Mouse (Mus musculus) lung, embryonic 14.5 days (tissue): ENCODE data around the gene Fam207a. TPM values are rescaled to one million over a fixed set of nuclear protein-coding genes. Genes with fewer than 3 reads are reported as not detected.

Experiments used
- ATAC-seq: fragments of 200-750 bp; cut with Nextera tagmentation; 2 replicates; pipeline ENCODE4 v1.8.0; 2017; ENCODE audit warnings: mild to moderate bottlenecking, moderate TSS enrichment, moderate library complexity; ENCODE audit not compliant: insufficient read depth
- DNase-seq: peaks from one replicate; pipeline ENCODE4 v3.0.0-alpha.2; 2015
- H3K27ac ChIP-seq: fragments of 300-500 bp; sonication (generic); 2 replicates; pipeline ENCODE4 v1.5.1; 2014; ENCODE audit warnings: low read depth, mild to moderate bottlenecking, moderate library complexity
- H3K27me3 ChIP-seq: fragments of 300-500 bp; sonication (generic); 2 replicates; pipeline ENCODE4 v1.6.1; 2014; ENCODE audit warnings: low read length, control low read depth; ENCODE audit not compliant: insufficient read depth
- H3K36me3 ChIP-seq: fragments of 300-500 bp; sonication (generic); 2 replicates; pipeline ENCODE4 v1.6.1; 2014; ENCODE audit warnings: control low read depth; ENCODE audit not compliant: insufficient read depth
- H3K4me1 ChIP-seq: fragments of 300-500 bp; sonication (generic); 2 replicates; pipeline ENCODE4 v1.6.1; 2014; ENCODE audit warnings: antibody characterized with exemption, control low read depth; ENCODE audit not compliant: insufficient read depth
- H3K4me2 ChIP-seq: fragments of 300-500 bp; sonication (generic); 2 replicates; pipeline ENCODE4 v1.6.1; 2014; ENCODE audit warnings: mild to moderate bottlenecking
- H3K4me3 ChIP-seq: fragments of 300-500 bp; sonication (generic); 2 replicates; pipeline ENCODE4 v1.5.1; 2014; ENCODE audit warnings: low read depth, low read length
- H3K9ac ChIP-seq: fragments of 300-500 bp; sonication (generic); 2 replicates; pipeline ENCODE4 v1.6.1; 2014
- H3K9me3 ChIP-seq: fragments of 300-500 bp; sonication (generic); 2 replicates; pipeline ENCODE4 v1.6.1; 2016; ENCODE audit warnings: low read depth, low read length, control low read depth
- CTCF ChIP-seq: IDR thresholded peaks from 2 replicates; pipeline ENCODE4 v1.5.1; 2016; ENCODE audit warnings: antibody characterized with exemption, low read depth
- WGBS: fragments of 180-500 bp; shearing (Covaris S2); extraction: QIAGEN DNeasy Blood & Tissue Kit; methylation state at CpG from one replicate; pipeline ENCODE4 v1.1.7; 2014; 5-methylcytosine and 5-hydroxymethylcytosine counted together
- polyA plus RNA-seq: library from polyadenylated mRNA; unstranded; fragments of >200 nt; fragmentation: Nextera tagmentation; extraction: Ambion mirVana; gene quantifications from 2 replicates; pipeline ENCODE4 v1.2.1, GENCODE M21; 2014

The Fam207a gene
- polyA plus RNA-seq, 1 experiment from 2014 or later = 43.8 TPM

DNA sequence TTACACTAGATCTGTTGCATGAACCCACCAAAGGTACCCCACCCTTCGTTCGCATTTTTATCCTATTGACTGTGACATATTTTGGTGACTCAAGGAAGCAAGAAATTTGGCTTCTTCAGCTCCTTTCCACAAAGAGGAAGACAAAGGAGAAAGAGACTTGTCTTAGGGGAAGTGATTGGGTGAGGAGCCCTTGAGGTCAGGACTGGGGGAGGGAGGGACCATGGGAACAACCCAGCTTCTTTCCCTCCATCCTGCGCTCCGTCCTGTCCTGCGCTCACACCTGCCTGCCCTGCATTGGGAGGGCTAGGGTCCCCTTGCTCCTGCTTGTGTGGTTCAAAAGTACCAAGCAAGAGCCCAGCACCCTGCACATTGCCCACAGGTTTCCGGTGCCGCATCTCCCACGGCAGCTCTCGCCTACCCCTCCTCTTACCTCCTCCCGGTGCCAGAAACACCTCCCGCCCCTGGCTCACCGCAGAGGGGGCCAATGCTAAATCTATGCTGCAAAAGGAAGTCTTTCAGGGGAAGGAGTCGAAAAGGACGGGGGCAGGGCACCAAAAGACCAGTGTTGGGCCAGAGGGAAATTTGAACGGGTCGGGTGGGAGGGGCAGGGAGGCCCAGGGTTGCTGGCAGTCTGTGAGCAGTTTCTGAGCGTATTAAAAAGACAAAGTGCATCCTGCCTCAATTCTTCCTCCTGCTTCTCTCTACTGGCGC lies 6.6 kb upstream of the Fam207a start:
- 0 out of 2 replicates have a peak, but pooled peaks cover 2% of the 10 kb centered on the region for H3K4me1 ChIP-seq
- peak overlapping the region; percentile 27; the same call in 1 of the 2 replicates for H3K9ac ChIP-seq
- 17% methylated on average over 18 of the region's 18 CpGs for WGBS
- H3K4me3 ChIP-seq = peak overlapping the region; percentile 16
- peak; percentile 21 for DNase-seq
- no peak for TF ChIP-seq CTCF
- H3K4me2 ChIP-seq = peak overlapping the region; percentile 58
- H3K27me3 ChIP-seq = no peaks in the 10 kb centered on the region
- H3K9me3 ChIP-seq = no peaks in the 10 kb centered on the region
- peak; percentile 42; the same call in 1 of the 2 replicates for ATAC-seq
- no peak overlapping the region for H3K27ac ChIP-seq
- H3K36me3 ChIP-seq = no peaks in the 10 kb centered on the region

GRCm38 (mm10) chr10:77520497-77520896 lies 4.9 kb upstream of the Fam207a start:
- TF ChIP-seq CTCF = no peak
- no peaks in the 10 kb centered on the region for H3K27me3 ChIP-seq
- peaks cover 8% of the 10 kb centered on the region; the same call in 1 of the 2 replicates for H3K4me1 ChIP-seq
- ATAC-seq (no peak), DNase-seq (no peak)
- H3K4me2 ChIP-seq = no peak overlapping the region
- 83% methylated on average over 5 of the region's 5 CpGs for WGBS
- H3K27ac ChIP-seq = no peak overlapping the region
- no peaks in the 10 kb centered on the region for H3K9me3 ChIP-seq
- no peak overlapping the region for H3K9ac ChIP-seq
- H3K36me3 ChIP-seq = no peaks in the 10 kb centered on the region
- no peak overlapping the region for H3K4me3 ChIP-seq

DNA sequence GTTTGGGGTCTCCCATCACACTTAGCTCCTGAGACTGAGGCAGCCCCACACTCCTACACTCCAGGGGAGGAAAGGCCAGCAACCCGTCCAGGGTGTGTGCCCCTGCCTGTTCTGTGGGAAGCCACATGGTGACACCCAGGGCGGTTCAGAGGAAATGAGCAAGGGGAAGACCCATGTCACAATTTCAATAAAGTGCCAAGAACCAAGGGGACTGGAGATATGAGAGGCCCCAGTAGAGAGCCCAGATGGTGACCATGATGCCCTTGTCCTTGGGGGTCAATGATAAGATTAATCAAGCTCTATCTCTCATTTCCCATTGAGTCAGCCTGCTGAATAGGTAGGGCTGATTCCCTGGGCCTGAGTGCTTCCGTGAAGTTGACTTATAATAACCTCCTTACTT lies 3.6 kb upstream of the Fam207a start:
- no peak for TF ChIP-seq CTCF
- Histone ChIP-seq H3K4me2 (no peak overlapping the region), H3K27me3 (no peaks in the 10 kb centered on the region), H3K4me1 (peaks cover 12% of the 10 kb centered on the region), H3K9me3 (no peaks in the 10 kb centered on the region), H3K36me3 (peaks cover 2% of the 10 kb centered on the region; the same call in 1 of the 2 replicates), H3K4me3 (no peak overlapping the region), H3K27ac (no peak overlapping the region), H3K9ac (no peak overlapping the region; the same call in 1 of the 2 replicates)
- WGBS = 70% methylated on average over 3 of the region's 3 CpGs
- DNase-seq (no peak), ATAC-seq (no peak)

DNA sequence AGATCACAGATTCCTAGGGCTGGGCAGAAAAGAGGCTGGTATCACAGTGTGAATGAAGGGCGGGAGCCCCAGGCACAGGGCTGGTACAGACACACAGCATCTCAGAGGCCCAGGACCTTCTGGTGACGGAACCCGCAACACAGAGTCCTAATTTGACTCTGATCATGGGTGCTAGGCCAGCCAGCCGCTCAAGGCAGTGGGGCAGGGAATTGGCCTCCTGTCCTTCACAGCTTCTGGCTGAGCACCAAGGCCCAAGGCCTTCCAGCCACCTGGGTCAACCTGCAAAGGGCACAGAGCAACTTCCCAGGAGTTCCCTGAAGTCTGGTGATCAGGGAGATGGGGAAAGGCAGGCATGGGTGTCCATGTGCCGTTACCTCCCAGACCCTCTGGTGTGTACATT lies 2.2 kb upstream of the Fam207a start:
- ATAC-seq (no peak), DNase-seq (no peak)
- no peak overlapping the region for H3K4me3 ChIP-seq
- no peak overlapping the region for H3K27ac ChIP-seq
- H3K4me1 ChIP-seq = peaks cover 12% of the 10 kb centered on the region
- no peak overlapping the region for H3K9ac ChIP-seq
- no peaks in the 10 kb centered on the region for H3K9me3 ChIP-seq
- WGBS = 91% methylated on average over 5 of the region's 5 CpGs
- H3K4me2 ChIP-seq = no peak overlapping the region
- TF ChIP-seq CTCF = no peak
- H3K27me3 ChIP-seq = no peaks in the 10 kb centered on the region
- H3K36me3 ChIP-seq = peaks cover 12% of the 10 kb centered on the region; the same call in 1 of the 2 replicates

DNA sequence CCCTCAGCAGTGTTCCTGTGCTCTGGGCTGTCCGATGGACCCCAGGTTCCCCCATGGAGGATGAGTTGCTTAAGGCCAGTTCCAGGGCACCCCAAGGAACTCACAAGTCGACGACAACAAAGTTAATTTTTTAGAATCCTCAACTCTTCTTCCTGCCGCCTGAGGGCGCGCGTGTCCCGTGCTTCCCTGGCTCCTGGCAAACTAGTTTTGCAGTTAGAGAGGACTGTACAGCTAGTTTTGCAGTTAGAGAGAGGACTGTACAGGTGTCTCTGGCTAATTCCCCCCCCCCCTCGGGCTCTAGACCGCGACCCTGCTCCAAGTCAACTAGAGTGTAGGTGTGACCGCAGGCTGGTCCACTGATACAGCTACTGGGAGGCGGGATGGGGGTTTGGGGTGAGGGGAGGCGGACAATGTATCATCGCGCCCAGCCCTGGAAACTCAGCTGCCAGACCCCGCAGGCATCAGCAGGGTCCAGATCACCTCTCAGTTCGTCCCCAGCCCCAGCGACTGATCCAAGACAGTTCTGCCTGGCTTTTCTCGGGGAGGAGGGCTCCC lies 1.6 kb upstream of the Fam207a start:
- DNase-seq = peak; percentile 88
- TF ChIP-seq CTCF = peak; percentile 89
- Histone ChIP-seq H3K9ac (0 out of 2 replicates have a peak overlapping the region, but pooled peaks have one; percentile 83), H3K27ac (0 out of 2 replicates have a peak overlapping the region, but pooled peaks have one; percentile 83), H3K4me1 (peaks cover 10% of the 10 kb centered on the region), H3K27me3 (no peaks in the 10 kb centered on the region), H3K4me2 (peak overlapping the region; percentile 68), H3K36me3 (peaks cover 18% of the 10 kb centered on the region), H3K9me3 (no peaks in the 10 kb centered on the region), H3K4me3 (no peak overlapping the region)
- ATAC-seq = peak; percentile 19; the same call in 1 of the 2 replicates
- 20% methylated on average over 20 of the region's 20 CpGs for WGBS

GRCm38 (mm10) chr10:77516379-77516951 lies 880 bp upstream of the Fam207a start:
- ATAC-seq (peak; percentile 3; the same call in 1 of the 2 replicates), DNase-seq (peak; percentile 30)
- Histone ChIP-seq H3K27me3 (no peaks in the 10 kb centered on the region), H3K9ac (peak overlapping the region; percentile 83), H3K4me1 (peaks cover 10% of the 10 kb centered on the region), H3K4me3 (peak overlapping the region; percentile 81), H3K27ac (peak overlapping the region; percentile 83; the same call in 1 of the 2 replicates), H3K4me2 (peak overlapping the region; percentile 68), H3K9me3 (no peaks in the 10 kb centered on the region), H3K36me3 (peaks cover 25% of the 10 kb centered on the region)
- WGBS = 28% methylated on average over 14 of the region's 14 CpGs
- TF ChIP-seq CTCF = no peak
